Comparison of ENCODE assay signal across 8 mouse cellular contexts in genomic region chr17:17896039-17896438, GRCm38 (mm10). TPM values are rescaled to one million over a fixed set of nuclear protein-coding genes. Genes with fewer than 3 reads are reported as not detected.
A peak's percentile ranks its signal among the peaks of the same experiment; 100 is the strongest.
DNase-seq lines count a peak whose midpoint lies in the region; TF ChIP-seq lines count a peak whose summit lies in the region.
"Had no signal": no experiment of that assay in that cellular context is flagged by ENCODE, and none has a peak within 500 bp of the region (broad histone marks: within the 10 kb centered on the region; RNA-seq: fewer than 3 reads in every experiment).

No protein-coding gene starts in this region.

- no peaks in the 10 kb centered on the region for H3K9me3 ChIP-seq in MEL (replicated peaks; ENCODE audit: insufficient read depth, low read length)

- H3K79me2 ChIP-seq in MEL (ENCODE audit: control insufficient read depth, insufficient read depth, low read length, poor library complexity), result no peaks in the 10 kb centered on the region

- no peaks in the 10 kb centered on the region for H3K27me3 ChIP-seq in MEL (ENCODE audit: control insufficient read depth in 1 of 2, insufficient read depth in 2 of 2, low read length in 2 of 2)

- no peaks in the 10 kb centered on the region for H3K36me3 ChIP-seq in MEL (ENCODE audit: control insufficient read depth in 1 of 2, insufficient read depth in 2 of 2, low read length in 2 of 2)

- DNase-seq in left cerebral cortex, adult 18-20 months (ENCODE audit: low spot score in 2 of 2), result peak; percentile 25 to 54
- no peak for DNase-seq in left cerebral cortex, adult 11 months (ENCODE audit: low spot score)
- peak; percentile 80 for DNase-seq in CD4-positive, CD25-positive, alpha-beta regulatory T cell, adult 2 months (ENCODE audit: low read depth, low spot score)
- peak; percentile 79 for DNase-seq in MEL (ENCODE audit: low read depth, low spot score)
- DNase-seq in cerebellum, postnatal 14 days, result peak; percentile 67 to 68
- DNase-seq in kidney, postnatal 36 days, result peak; percentile 48 to 49
- DNase-seq in retina, embryonic 14.5 days (ENCODE audit: low spot score), result peak; percentile 74

- peak; percentile 91 for TF ChIP-seq RAD21 in MEL (IDR thresholded peaks at IDR 0.05; ENCODE audit: low read depth, low read length)

- no peaks in the 10 kb centered on the region for H3K4me1 ChIP-seq in MEL (ENCODE audit: control insufficient read depth in 1 of 2, insufficient read depth in 2 of 2, low read length in 2 of 2)

- no peak for TF ChIP-seq EP300 in MEL (IDR thresholded peaks at IDR 0.05; ENCODE audit: low read depth in 1 of 2, low read length in 2 of 2)

- TF ChIP-seq CTCF in MEL (IDR thresholded peaks at IDR 0.05 in 2 of 3, conservative IDR thresholded peaks at IDR 0.05 in 1 of 3; ENCODE audit: control insufficient read depth in 1 of 3, insufficient read depth in 1 of 3, low read depth in 2 of 3, low read length in 3 of 3, poor library complexity in 1 of 3, severe bottlenecking in 1 of 3), result peak; percentile 49 to 87 (median 50)

- no peak overlapping the region for H3K9ac ChIP-seq in MEL (ENCODE audit: control insufficient read depth, low read depth, low read length, poor library complexity, severe bottlenecking)

- TF ChIP-seq POLR2A in MEL (IDR thresholded peaks at IDR 0.05; ENCODE audit: control insufficient read depth in 1 of 2, insufficient read depth in 1 of 2, low read depth in 1 of 2, low read length in 2 of 2, poor library complexity in 1 of 2), result no peak

- no peak overlapping the region for H3K4me3 ChIP-seq in MEL (ENCODE audit: control insufficient read depth in 1 of 2, insufficient read depth in 1 of 2, low read depth in 2 of 2, low read length in 2 of 2)

- H3K27ac ChIP-seq in MEL (ENCODE audit: control insufficient read depth, low read depth, low read length), result no peak overlapping the region

TF ChIP-seq in MEL, 35 proteins besides CTCF, POLR2A, EP300 and RAD21:
- TF ChIP-seq GATA1 (IDR thresholded peaks at IDR 0.05; ENCODE audit: low read depth, low read length) (no peak), SMC3 (IDR thresholded peaks at IDR 0.05; ENCODE audit: low read depth, low read length) (peak; percentile 96), SIN3A (IDR thresholded peaks at IDR 0.05; ENCODE audit: low read length) (peak; percentile 52), ZC3H11A (IDR thresholded peaks at IDR 0.05; ENCODE audit: low read depth, low read length) (peak; percentile 94)

RNA-seq across cellular contexts. Expression of gene Fpr3, which starts 8.4 kb away (rescaled TPM):
- total RNA-seq in left cerebral cortex, adult 18-20 months (2021), result not detected
- not detected in 2 replicates for total RNA-seq in MEL (2012; rRNA removed)
- polyA plus RNA-seq in MEL (2012; ENCODE audit: insufficient read depth in 1 of 2, insufficient read length in 2 of 2, low read depth in 1 of 2, low replicate concordance in 2 of 2, missing spikeins in 1 of 2), result not detected
- polyA plus RNA-seq: gonadal fat pad, adult 2 months had no signal

RNA-seq across cellular contexts. Expression of gene Fpr2, which starts 8.4 kb away (rescaled TPM):
- total RNA-seq in left cerebral cortex, adult 18-20 months (2021), result not detected
- not detected in 2 replicates for total RNA-seq in MEL (2012; rRNA removed)
- polyA plus RNA-seq in MEL (2012; ENCODE audit: insufficient read depth in 1 of 2, insufficient read length in 2 of 2, low read depth in 1 of 2, low replicate concordance in 2 of 2, missing spikeins in 1 of 2), result not detected

RNA-seq across cellular contexts. Expression of gene Fpr1, which starts 12.3 kb away (rescaled TPM):
- not detected for total RNA-seq in left cerebral cortex, adult 18-20 months (2021)
- not detected in 2 replicates for total RNA-seq in MEL (2012; rRNA removed)
- polyA plus RNA-seq in MEL (2012; ENCODE audit: insufficient read depth in 1 of 2, insufficient read length in 2 of 2, low read depth in 1 of 2, low replicate concordance in 2 of 2, missing spikeins in 1 of 2), result not detected

RNA-seq across cellular contexts. Expression of gene Has1, which starts 41.0 kb away (rescaled TPM):
- 1 to 10 TPM in 1 of 2 experiments, under 1 TPM in 1; 0.67 to 1.4 TPM for total RNA-seq in left cerebral cortex, adult 18-20 months (2021)
- total RNA-seq in MEL (2012; rRNA removed), result not detected in 2 replicates
- under 1 TPM in 1 of 2 experiments, not detected in 1; 0.13 TPM for polyA plus RNA-seq in MEL (2012; ENCODE audit: insufficient read depth in 1 of 2, insufficient read length in 2 of 2, low read depth in 1 of 2, low replicate concordance in 2 of 2, missing spikeins in 1 of 2)
